Mouse (Mus musculus) small intestine, adult 2 months (tissue): ENCODE measurements around the gene Tars.

Experiments
- CTCF ChIP-seq: fragments of 200-500 bp; IDR thresholded peaks from 2 replicates; pipeline ENCODE4 v1.5.1; 2012; ENCODE audit warnings: low read depth, mild to moderate bottlenecking, control low read depth, inconsistent platforms, low read length, moderate library complexity, mixed read lengths; ENCODE audit not compliant: insufficient replicate concordance, insufficient read length; ENCODE audit errors: extremely low read depth
- POLR2A ChIP-seq: fragments of 200-500 bp; IDR thresholded peaks from 2 replicates; pipeline ENCODE4 v1.6.1; 2012; ENCODE audit warnings: low read depth, mild to moderate bottlenecking, control low read depth, inconsistent platforms, low read length, moderate library complexity

GRCm38 (mm10) chr15:11396421-11396820, 3.0 kb downstream of the Tars start:
- TF ChIP-seq POLR2A = no peak
- no peak for TF ChIP-seq CTCF
